Mouse (Mus musculus): ENCODE measurements around the gene Cd300lb. TPM values are rescaled to one million over a fixed set of nuclear protein-coding genes. Genes with fewer than 3 reads are reported as not detected.
"Not testable (repeated sequence)": the region's sequence is repeated elsewhere in the genome, so short reads cannot be mapped to it uniquely, and the experiment has no call there.

Gene Cd300lb
- polyA plus RNA-seq, 1 experiment = 1.1 TPM

DNA sequence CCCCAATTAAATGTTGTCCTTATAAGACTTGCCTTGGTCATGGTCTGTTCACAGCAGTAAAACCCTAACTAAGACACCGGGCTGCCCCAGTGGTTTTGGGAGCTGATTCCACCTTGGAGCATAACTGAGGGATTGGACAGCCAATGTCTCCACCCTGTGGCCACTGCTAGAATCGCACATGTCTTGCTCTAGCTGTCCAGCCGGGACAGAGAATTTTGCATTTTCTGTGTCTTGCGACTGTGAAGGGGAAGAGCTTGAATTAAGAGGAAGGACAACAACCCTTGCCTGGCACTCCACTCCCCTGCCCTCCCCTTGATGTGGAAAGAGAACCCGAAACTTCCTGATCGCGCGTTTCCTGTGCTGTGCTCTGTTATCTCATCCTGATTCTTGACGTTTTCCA, 21.3 kb downstream of the Cd300lb start:
- 9% methylated on average over 9 of the region's 9 CpGs for WGBS
- DNase-seq = peak; percentile 45
- no peaks in the 10 kb centered on the region for H3K4me1 ChIP-seq (replicated peaks; ENCODE audit: control insufficient read depth, insufficient read depth, low read length)
- no peak for TF ChIP-seq POLR2A (IDR thresholded peaks at IDR 0.05; ENCODE audit: control insufficient read depth, extremely low read depth, insufficient read depth, low read length, poor library complexity)
- TF ChIP-seq CTCF (IDR thresholded peaks at IDR 0.05; ENCODE audit: borderline replicate concordance, control insufficient read depth, extremely low read depth, insufficient read depth, low read length, poor library complexity) = peak; percentile 49; the same call in 1 of the 2 replicates
- no peaks in the 10 kb centered on the region for H3K36me3 ChIP-seq (ENCODE audit: control insufficient read depth, insufficient read depth, low read length)
- no peaks in the 10 kb centered on the region for H3K27me3 ChIP-seq (ENCODE audit: control insufficient read depth, insufficient read depth, low read length)
- no peak overlapping the region for H3K4me3 ChIP-seq (ENCODE audit: control insufficient read depth, insufficient read depth, low read length)
- no peak overlapping the region for H3K27ac ChIP-seq (ENCODE audit: control insufficient read depth, insufficient read depth, low read length)

DNA sequence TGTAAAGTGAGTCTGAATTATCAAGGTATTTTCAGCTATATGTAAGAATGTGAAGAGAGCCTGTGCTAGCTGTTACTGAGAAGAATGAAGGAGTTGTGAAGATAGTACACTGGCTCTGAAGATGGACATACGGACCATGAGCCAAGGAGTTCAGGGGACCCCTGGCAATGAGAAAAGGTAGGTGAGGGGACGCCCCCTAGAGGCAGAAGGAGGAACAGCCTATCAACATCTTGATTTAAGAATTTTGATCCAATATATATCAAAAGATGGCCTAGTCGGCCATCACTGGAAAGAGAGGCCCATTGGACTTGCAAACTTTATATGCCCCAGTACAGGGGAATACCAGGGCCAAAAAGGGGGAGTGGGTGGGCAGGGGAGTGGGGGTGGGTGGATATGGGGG, 24.6 kb downstream of the Cd300lb start:
- not testable (repeated sequence) for H3K27ac ChIP-seq (ENCODE audit: control insufficient read depth, insufficient read depth, low read length); H3K36me3 ChIP-seq (ENCODE audit: control insufficient read depth, insufficient read depth, low read length); H3K4me3 ChIP-seq (ENCODE audit: control insufficient read depth, insufficient read depth, low read length); DNase-seq; H3K4me1 ChIP-seq (replicated peaks; ENCODE audit: control insufficient read depth, insufficient read depth, low read length); H3K27me3 ChIP-seq (ENCODE audit: control insufficient read depth, insufficient read depth, low read length)
- WGBS = 52% methylated on average over 3 of the region's 3 CpGs

DNA sequence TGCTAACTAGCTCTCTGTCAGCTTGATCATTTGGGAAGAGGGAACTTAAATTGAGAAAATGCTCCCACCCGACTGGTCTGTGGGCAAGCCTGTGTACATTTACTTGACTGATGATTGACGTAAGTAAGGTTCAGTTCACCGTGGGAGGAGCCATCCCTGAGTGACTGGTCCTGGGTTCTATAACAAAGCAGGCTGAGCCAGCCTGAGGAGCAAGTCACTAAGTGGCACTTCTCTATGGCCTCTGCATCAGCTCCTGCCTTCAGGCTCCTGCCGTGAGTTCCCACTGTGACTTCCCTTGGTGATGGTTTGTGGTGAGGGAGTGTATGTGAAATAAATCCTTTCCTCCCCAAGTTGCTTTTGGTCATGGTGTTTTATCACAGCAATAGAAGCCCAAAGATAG, 26.1 kb downstream of the Cd300lb start:
- 37% methylated on average over 4 of the region's 4 CpGs for WGBS
- H3K36me3 ChIP-seq (ENCODE audit: control insufficient read depth, insufficient read depth, low read length) = no peaks in the 10 kb centered on the region
- no peaks in the 10 kb centered on the region for H3K27me3 ChIP-seq (ENCODE audit: control insufficient read depth, insufficient read depth, low read length)
- no peak overlapping the region for H3K4me3 ChIP-seq (ENCODE audit: control insufficient read depth, insufficient read depth, low read length)
- no peaks in the 10 kb centered on the region for H3K4me1 ChIP-seq (replicated peaks; ENCODE audit: control insufficient read depth, insufficient read depth, low read length)
- H3K27ac ChIP-seq (ENCODE audit: control insufficient read depth, insufficient read depth, low read length) = no peak overlapping the region
- no peak for DNase-seq
- TF ChIP-seq CTCF (IDR thresholded peaks at IDR 0.05; ENCODE audit: borderline replicate concordance, control insufficient read depth, extremely low read depth, insufficient read depth, low read length, poor library complexity) (no peak), POLR2A (IDR thresholded peaks at IDR 0.05; ENCODE audit: control insufficient read depth, extremely low read depth, insufficient read depth, low read length, poor library complexity) (no peak)

DNA sequence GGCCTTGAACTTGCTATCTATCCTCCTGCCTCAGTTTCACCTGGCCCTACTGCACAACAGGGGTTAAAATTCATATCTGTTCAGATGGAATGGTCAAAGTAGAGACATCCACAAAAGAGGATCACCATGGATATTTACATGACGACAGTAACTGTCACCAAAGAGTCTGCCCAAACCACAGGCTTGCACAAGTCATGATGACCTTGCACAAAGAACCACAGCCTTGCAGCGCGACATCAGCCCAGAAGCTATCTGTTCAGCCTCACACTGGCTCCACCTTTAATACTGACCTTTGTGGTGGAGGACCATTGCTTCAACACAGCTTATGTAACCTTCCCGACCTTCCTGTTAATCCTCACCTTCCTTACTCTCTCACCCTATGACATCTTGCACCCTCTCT, 26.6 kb downstream of the Cd300lb start:
- Histone ChIP-seq H3K27ac (ENCODE audit: control insufficient read depth, insufficient read depth, low read length) (no peak overlapping the region), H3K4me3 (ENCODE audit: control insufficient read depth, insufficient read depth, low read length) (no peak overlapping the region), H3K36me3 (ENCODE audit: control insufficient read depth, insufficient read depth, low read length) (no peaks in the 10 kb centered on the region), H3K27me3 (ENCODE audit: control insufficient read depth, insufficient read depth, low read length) (no peaks in the 10 kb centered on the region), H3K4me1 (replicated peaks; ENCODE audit: control insufficient read depth, insufficient read depth, low read length) (no peaks in the 10 kb centered on the region)
- DNase-seq = no peak
- TF ChIP-seq POLR2A (IDR thresholded peaks at IDR 0.05; ENCODE audit: control insufficient read depth, extremely low read depth, insufficient read depth, low read length, poor library complexity) = no peak
- no peak for TF ChIP-seq CTCF (IDR thresholded peaks at IDR 0.05; ENCODE audit: borderline replicate concordance, control insufficient read depth, extremely low read depth, insufficient read depth, low read length, poor library complexity)
- 24% methylated on average over 4 of the region's 4 CpGs for WGBS

DNA sequence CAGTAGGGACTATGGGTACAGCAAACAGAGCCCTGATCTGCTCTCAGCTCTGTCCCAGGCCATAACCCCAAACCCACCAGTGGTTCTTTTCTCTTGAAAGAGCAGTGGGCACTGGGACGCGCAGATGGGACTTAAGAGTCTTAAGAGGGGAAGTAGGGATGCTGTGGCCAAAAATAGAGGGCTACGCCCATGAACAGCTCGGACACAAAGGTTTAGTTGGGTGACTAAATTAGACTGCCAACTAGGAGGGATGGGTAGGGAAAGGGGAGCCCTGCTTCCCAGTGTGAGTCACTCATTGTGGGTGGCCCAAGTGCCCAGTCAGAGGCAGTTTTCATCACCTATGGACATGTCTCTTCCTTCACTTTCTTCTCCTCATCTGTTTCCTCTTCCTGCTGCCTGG, 31.0 kb downstream of the Cd300lb start:
- H3K4me1 ChIP-seq (replicated peaks; ENCODE audit: control insufficient read depth, insufficient read depth, low read length) = no peaks in the 10 kb centered on the region
- WGBS = 71% methylated on average over 4 of the region's 4 CpGs
- H3K27me3 ChIP-seq (ENCODE audit: control insufficient read depth, insufficient read depth, low read length) = no peaks in the 10 kb centered on the region
- no peak overlapping the region for H3K4me3 ChIP-seq (ENCODE audit: control insufficient read depth, insufficient read depth, low read length)
- DNase-seq = no peak
- no peak for TF ChIP-seq POLR2A (IDR thresholded peaks at IDR 0.05; ENCODE audit: control insufficient read depth, extremely low read depth, insufficient read depth, low read length, poor library complexity)
- TF ChIP-seq CTCF (IDR thresholded peaks at IDR 0.05; ENCODE audit: borderline replicate concordance, control insufficient read depth, extremely low read depth, insufficient read depth, low read length, poor library complexity) = no peak
- no peak overlapping the region for H3K27ac ChIP-seq (ENCODE audit: control insufficient read depth, insufficient read depth, low read length)
- no peaks in the 10 kb centered on the region for H3K36me3 ChIP-seq (ENCODE audit: control insufficient read depth, insufficient read depth, low read length)

DNA sequence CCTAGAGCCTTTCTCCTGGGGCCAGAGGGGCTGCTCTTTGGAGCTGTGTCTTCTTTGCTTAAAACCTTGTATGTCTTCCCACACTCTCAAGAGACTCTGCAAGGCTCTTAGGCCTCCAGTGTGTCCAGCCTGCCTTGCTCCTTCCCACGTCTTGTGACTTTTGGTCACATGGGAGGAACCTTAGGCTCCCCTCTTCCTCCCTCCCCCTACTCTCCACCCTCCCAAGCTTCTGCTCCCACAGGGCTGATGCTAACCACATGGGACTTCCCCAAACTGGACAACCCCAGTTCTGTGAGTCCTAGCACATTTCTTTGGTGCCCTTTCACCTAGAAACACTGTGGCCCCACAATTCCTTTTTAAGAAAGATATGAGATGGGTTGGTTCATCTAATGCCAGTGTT, 36.2 kb downstream of the Cd300lb start:
- H3K36me3 ChIP-seq (ENCODE audit: control insufficient read depth, insufficient read depth, low read length) = no peaks in the 10 kb centered on the region
- 47% methylated on average over 1 of the region's 1 CpGs for WGBS
- TF ChIP-seq POLR2A (IDR thresholded peaks at IDR 0.05; ENCODE audit: control insufficient read depth, extremely low read depth, insufficient read depth, low read length, poor library complexity) = no peak
- TF ChIP-seq CTCF (IDR thresholded peaks at IDR 0.05; ENCODE audit: borderline replicate concordance, control insufficient read depth, extremely low read depth, insufficient read depth, low read length, poor library complexity) = no peak
- H3K4me3 ChIP-seq (ENCODE audit: control insufficient read depth, insufficient read depth, low read length) = no peak overlapping the region
- H3K27me3 ChIP-seq (ENCODE audit: control insufficient read depth, insufficient read depth, low read length) = no peaks in the 10 kb centered on the region
- H3K27ac ChIP-seq (ENCODE audit: control insufficient read depth, insufficient read depth, low read length) = no peak overlapping the region
- DNase-seq = no peak
- no peaks in the 10 kb centered on the region for H3K4me1 ChIP-seq (replicated peaks; ENCODE audit: control insufficient read depth, insufficient read depth, low read length)

DNA sequence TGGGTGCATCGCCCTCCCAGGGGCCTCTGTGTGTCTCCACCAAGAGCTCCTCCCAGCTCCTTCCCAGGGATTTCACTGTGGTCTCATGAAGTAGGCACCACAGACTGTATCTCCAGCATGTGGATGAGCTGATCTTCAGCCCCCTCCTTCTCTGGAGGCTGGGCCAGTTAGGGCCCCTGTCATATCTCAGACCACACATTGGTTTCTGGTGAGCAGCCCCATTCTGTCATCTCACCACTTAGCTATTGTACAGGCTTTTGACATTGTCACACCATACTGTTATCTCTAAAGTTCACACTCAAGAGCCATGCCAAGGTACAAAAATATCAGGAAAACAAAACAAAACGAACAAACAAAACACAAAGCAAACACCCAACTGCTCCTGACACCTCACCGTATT, 38.1 kb downstream of the Cd300lb start:
- no peaks in the 10 kb centered on the region for H3K36me3 ChIP-seq (ENCODE audit: control insufficient read depth, insufficient read depth, low read length)
- H3K4me3 ChIP-seq (ENCODE audit: control insufficient read depth, insufficient read depth, low read length) = no peak overlapping the region
- WGBS = 94% methylated on average over 3 of the region's 3 CpGs
- H3K27ac ChIP-seq (ENCODE audit: control insufficient read depth, insufficient read depth, low read length) = no peak overlapping the region
- DNase-seq = no peak
- no peaks in the 10 kb centered on the region for H3K4me1 ChIP-seq (replicated peaks; ENCODE audit: control insufficient read depth, insufficient read depth, low read length)
- H3K27me3 ChIP-seq (ENCODE audit: control insufficient read depth, insufficient read depth, low read length) = no peaks in the 10 kb centered on the region
- no peak for TF ChIP-seq CTCF (IDR thresholded peaks at IDR 0.05; ENCODE audit: borderline replicate concordance, control insufficient read depth, extremely low read depth, insufficient read depth, low read length, poor library complexity)
- TF ChIP-seq POLR2A (IDR thresholded peaks at IDR 0.05; ENCODE audit: control insufficient read depth, extremely low read depth, insufficient read depth, low read length, poor library complexity) = no peak
